Mouse (Mus musculus) cerebellum, adult (tissue): ENCODE measurements around the gene Clpp.

Experiments used
- ATAC-seq: cut with Nextera tagmentation; 2 replicates; pipeline ENCODE4 v1.9.2; 2017; ENCODE audit warnings: mild to moderate bottlenecking, moderate library complexity, mixed read lengths; ENCODE audit not compliant: insufficient number of reproducible peaks, low FRiP score, low TSS enrichment

Gene Clpp

GRCm38 (mm10) chr17:56990115-56990746, at the start of gene Clpp:
Gene Clpp, plus strand, starts transcription at chr17:56990305.
- ATAC-seq, result peak; percentile 97

DNA sequence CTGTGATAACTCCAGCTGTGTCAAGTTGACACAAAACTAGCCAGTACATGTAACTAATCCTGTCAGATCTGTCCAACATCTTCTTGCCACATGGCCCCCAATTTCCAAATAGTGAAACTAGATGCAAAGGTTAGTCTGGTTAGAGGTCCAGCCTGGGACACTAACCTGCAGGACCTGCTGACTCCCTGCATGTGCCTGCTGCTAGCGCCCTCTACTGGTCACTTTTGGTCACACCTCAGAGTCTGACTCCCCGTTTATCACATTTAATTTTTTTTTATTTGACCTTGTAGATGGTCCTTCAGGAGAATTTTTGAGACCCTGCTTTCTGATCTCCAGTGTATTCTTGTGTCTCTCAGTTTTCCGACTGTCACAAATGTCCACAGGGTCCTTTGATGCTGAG, 39.2 kb upstream of the Clpp start:
- no peak; the same call in 1 of the 2 replicates for ATAC-seq

DNA sequence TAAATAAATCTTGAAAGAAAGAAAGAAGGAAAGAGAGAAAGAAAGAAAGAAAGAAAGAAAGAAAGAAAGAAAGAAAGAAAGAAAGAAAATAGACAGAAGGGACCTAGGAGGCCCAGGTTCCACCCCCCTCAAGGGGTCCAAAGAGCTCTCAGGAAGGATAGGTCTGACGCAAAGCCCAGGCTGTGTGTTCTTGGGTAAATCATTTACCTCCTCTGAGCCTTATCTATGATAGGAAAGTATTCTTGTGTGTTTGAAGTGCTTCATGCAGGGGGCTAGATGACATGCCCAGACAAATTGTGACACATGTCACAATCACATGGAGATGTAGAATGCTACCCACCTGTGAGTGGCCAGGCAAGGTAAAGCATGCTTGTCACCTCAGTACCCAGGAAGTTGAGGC, 37.5 kb upstream of the Clpp start:
- ATAC-seq, result no peak

DNA sequence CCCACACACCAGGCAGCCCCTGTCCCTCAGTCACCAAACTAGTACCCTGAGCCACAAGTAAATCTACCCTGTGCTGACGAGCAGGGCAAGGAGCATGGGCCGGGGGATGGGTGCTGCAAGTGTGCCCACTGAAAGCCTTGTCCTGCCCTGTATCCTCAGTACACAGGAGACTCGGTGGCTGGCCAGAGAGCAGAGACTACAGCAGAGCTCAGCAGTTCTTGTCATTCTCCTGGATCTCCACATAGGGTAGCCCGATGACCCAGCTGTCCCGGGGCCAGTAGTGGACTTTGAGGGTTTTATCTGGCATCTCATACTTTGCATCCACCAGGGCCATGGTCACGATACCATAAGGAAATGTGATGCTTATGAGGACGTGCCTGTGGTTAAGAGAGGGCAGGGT, 35.2 kb upstream of the Clpp start:
- no peak for ATAC-seq

- no peak for ATAC-seq
Measured at GRCm38 (mm10) chr17:56957763-56958429, 32.2 kb upstream of the Clpp start.

GRCm38 (mm10) chr17:56958667-56959066, 31.4 kb upstream of the Clpp start:
- no peak for ATAC-seq

GRCm38 (mm10) chr17:56961880-56962279, 28.2 kb upstream of the Clpp start:
- ATAC-seq, result no peak

GRCm38 (mm10) chr17:56962642-56963405, 27.3 kb upstream of the Clpp start:
- ATAC-seq, result no peak

DNA sequence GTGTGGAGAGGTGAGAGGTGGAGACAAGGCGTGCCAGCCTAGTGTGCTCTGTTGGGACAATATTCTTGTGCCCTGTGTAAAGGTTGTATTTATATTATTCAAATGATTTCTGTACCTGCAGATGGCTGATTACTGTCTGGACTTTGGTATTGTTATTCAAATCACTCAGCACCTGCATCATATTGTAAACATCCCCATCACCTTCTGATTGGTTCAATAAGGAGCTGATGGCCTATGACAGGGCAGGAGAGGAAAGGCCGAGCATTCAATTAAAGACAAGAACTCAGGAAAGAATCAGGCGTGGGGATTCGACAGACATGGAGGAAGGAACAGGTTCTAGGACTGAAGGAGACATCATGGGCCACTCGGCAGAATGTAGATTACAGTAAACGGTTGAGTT, 26.5 kb upstream of the Clpp start:
- no peak for ATAC-seq

DNA sequence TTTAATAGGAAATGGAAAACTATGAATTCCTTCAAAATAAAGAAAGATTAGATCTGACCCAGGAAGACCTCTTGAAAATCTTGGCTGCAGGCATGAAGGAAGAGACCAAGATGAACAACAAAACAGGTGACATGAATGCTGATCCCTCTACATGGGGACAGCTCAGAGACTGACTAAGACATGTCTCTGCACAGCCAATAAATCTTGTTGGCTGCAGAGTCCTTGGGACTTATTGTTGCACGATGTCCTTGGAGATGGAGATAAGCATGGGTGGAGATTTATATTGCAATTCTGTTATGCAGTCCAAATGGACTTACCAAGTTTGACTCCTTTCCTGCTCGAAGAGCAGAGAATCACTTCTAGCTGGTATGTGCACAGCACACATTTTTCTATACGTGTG, 20.8 kb upstream of the Clpp start:
- no peak for ATAC-seq

- ATAC-seq, result no peak
Measured at GRCm38 (mm10) chr17:56970081-56970480, 20.0 kb upstream of the Clpp start.

GRCm38 (mm10) chr17:56973956-56974707, 16.0 kb upstream of the Clpp start:
- no peak for ATAC-seq

DNA sequence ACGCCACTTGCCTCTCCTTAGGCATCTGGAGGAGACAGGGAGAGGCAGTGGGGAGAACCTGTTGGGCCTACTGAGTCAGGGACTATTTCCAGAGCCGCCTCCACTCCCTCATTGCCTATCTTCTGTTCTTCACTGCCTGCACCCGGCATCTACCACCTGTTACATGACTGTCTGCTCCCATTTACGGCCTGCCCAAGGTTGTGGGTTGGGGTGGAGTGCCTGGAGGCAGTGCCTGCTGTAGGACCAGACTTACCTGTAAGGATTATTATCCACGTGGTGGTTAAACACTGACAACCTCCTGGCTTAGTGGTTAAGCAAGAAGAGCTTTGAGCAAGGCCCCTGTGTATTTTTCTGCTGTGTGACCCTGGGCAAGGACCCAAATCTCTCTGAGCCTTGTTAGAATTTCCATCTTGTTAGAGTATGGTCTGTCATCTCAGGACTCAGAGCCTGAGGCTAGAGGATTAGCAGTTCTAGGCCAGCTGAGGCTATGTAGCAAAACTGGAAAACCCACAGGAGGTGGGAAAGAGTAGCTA, 15.3 kb upstream of the Clpp start:
- ATAC-seq, result no peak

DNA sequence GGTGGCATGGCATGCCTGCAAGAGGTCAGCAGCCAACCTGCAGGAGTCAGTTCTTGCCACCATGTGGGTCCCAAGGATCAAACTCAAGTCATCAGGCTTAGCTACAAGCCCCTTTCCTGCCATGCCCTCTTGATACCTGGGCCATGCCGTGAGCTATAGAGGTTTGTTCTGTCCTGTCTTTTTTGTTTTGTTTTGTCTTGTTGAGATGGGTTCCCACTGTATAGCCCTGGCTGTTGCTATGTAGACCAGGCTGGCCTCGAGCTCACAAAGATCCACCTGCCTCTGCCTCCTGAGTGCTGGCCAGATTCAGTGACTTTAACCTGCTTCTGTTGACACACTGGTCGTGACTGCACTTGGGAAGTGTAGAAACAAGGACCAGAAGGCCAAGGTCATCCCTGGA, 14.7 kb upstream of the Clpp start:
- ATAC-seq, result no peak

DNA sequence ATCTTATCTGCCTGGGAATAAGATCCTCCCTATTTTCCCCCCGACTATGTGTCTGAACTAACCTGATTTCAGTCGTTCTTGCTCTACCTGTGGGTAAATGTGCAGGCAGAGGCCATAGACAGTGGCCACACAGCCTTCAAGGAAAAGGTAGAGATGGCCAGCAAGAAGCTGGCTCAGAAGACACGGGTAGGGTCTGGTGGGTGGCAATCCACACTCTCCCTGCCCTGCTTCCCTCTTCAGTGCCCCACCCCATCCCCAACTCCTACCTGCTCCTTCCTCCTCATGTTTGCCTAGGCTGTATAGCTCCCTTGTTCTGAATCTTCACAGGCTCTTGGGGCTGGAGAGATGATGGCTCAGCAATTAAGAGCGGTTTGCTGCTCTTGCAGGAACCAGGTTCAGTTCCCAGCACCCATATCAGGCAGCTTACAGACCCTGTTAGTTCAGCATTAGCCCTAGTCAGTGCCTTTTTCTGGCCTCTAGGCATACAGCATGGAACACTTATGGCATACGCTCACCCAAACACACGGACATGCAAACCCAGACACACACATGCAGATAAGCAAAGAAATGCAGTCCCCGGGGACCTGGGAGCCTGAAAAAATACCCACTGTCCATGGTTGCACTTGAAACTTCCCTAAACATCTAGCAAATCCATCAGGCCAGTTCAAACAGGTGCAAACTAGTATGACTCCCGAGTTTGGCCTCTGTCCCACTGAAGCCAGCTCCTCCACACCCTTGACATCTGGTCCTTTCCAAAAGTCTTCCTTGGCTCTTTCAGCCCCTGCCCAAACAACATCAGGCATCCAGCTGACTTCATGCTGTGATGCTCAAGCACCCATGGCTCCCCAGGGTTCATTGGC, 13.3 kb upstream of the Clpp start:
- no peak for ATAC-seq

GRCm38 (mm10) chr17:56979524-56979923, 10.6 kb upstream of the Clpp start:
- ATAC-seq, result no peak

DNA sequence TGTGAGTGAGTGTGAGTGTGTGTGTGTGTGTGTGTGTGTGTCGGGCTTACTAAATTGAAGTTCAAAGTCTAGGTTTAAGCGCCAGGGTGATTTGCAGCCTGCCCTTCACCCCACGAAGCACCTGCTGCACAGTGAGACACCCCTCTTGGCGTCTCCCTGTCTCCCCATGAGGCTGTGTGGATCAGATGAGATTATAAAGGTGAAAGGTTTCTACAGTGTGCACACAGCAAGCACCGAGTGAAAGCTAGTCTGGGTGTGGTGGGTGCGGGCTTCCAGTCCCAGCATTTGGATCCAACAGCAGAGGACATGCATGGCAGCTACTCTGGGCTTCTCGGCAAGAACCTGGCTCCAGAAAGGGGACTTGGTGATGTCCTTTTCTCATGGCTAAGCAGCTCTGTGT, 9.1 kb upstream of the Clpp start:
- ATAC-seq, result no peak

- no peak for ATAC-seq
Measured at GRCm38 (mm10) chr17:56982013-56982412, 8.1 kb upstream of the Clpp start, which contains the start of gene Acer1. Gene Acer1, minus strand, starts transcription at chr17:56982126.

- no peak for ATAC-seq
Measured at GRCm38 (mm10) chr17:56984886-56985285, 5.2 kb upstream of the Clpp start.

GRCm38 (mm10) chr17:56985656-56986055, 4.4 kb upstream of the Clpp start:
- no peak for ATAC-seq
